Comparison of ENCODE assay signal across 20 mouse cellular contexts in the genomic region with DNA sequence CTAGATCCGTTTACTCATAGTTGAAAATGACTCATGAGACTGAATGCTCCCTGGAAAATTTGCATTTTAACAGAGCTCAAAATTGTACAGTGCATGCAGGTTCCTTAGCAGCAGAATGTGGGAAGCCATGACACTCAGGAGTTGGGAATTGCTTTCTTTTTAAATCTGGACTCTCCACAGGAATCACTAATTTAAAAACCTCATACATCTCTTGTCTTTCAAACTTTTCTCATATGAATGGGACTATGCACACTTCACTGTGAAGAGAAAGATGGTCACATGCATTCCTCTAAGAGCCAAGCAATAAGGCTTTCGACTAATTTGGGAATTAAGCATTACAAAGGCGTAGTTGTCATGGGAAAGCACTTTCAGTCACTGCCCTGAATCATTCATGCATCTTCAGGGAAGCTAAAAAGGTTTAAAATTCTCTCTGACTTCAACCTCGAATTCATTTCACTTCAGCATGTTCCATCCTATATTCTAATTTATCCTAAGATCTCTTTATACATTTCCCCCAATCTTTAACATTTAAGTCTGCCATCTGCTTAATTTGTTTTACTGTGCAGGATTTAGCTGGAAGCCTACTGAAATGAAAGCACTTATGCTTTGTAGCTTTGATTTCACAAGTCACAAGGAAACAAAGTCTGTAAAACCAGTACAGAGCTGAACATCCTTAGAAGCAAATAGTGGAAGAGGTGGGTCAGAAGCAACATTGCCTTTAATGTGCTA.
DNase-seq lines count a peak whose midpoint lies in the region; ATAC-seq and TF ChIP-seq lines count a peak whose summit lies in the region.
"Had no signal": no experiment of that assay in that cellular context is flagged by ENCODE, and none has a peak within 500 bp of the region (broad histone marks: within the 10 kb centered on the region; RNA-seq: fewer than 3 reads in every experiment).

No protein-coding gene starts in this region.

- no peaks in the 10 kb centered on the region for H3K27me3 ChIP-seq in forebrain, postnatal 0 days (ENCODE audit: insufficient read depth, low read length)
- H3K27me3 ChIP-seq in kidney, embryonic 15.5 days = no peaks in the 10 kb centered on the region
- H3K27me3 ChIP-seq: hindbrain, embryonic 13.5 days; intestine, embryonic 15.5 days; liver, embryonic 15.5 days; neural tube, embryonic 15.5 days had no signal

- H3K27ac ChIP-seq in forebrain, postnatal 0 days (ENCODE audit: low read depth, low read length) = no peak overlapping the region
- H3K27ac ChIP-seq in kidney, embryonic 15.5 days = no peak overlapping the region
- H3K27ac ChIP-seq: heart, embryonic 10.5 days; hindbrain, embryonic 13.5 days; intestine, embryonic 15.5 days; liver, embryonic 15.5 days; neural tube, embryonic 15.5 days had no signal

- ATAC-seq in forebrain, postnatal 0 days = peak; percentile 85
- ATAC-seq in kidney, embryonic 15.5 days (replicated peaks; ENCODE audit: low FRiP score) = no peak
- ATAC-seq: intestine, embryonic 15.5 days had no signal

- no peaks in the 10 kb centered on the region for H3K9me3 ChIP-seq in forebrain, postnatal 0 days (ENCODE audit: low read length)
- no peaks in the 10 kb centered on the region for H3K9me3 ChIP-seq in kidney, embryonic 15.5 days (replicated peaks)
- H3K9me3 ChIP-seq: heart, embryonic 10.5 days; hindbrain, embryonic 13.5 days; intestine, embryonic 15.5 days; liver, embryonic 15.5 days; neural tube, embryonic 15.5 days had no signal

- H3K36me3 ChIP-seq in forebrain, postnatal 0 days (ENCODE audit: insufficient read depth) = no peaks in the 10 kb centered on the region
- no peaks in the 10 kb centered on the region for H3K36me3 ChIP-seq in kidney, embryonic 15.5 days
- H3K36me3 ChIP-seq: heart, embryonic 10.5 days; hindbrain, embryonic 13.5 days; intestine, embryonic 15.5 days; liver, embryonic 15.5 days; neural tube, embryonic 15.5 days had no signal

- peak; percentile 4 for DNase-seq in layer of hippocampus, adult 11-12 months (ENCODE audit: low spot score)
- no peak for DNase-seq in layer of hippocampus, adult 8-10 months (ENCODE audit: low spot score in 2 of 2)
- DNase-seq in right cerebral cortex, adult 18-20 months = peak; percentile 53
- no peak for DNase-seq in right cerebral cortex, postnatal 25 days
- peak; percentile 37 for DNase-seq in forebrain, postnatal 0 days
- DNase-seq in spleen, postnatal 10 days (ENCODE audit: low spot score in 2 of 2) = no peak
- DNase-seq: adrenal gland, postnatal 25 days; cerebellum, adult 8-10 months; gastrocnemius, postnatal 36 days; heart, postnatal 10 days; layer of hippocampus, postnatal 36 days; lung, postnatal 10 days; thymus, adult 18-20 months had no signal

- WGBS in forebrain, postnatal 0 days = 21% methylated on average over 4 of the region's 4 CpGs
- WGBS in kidney, embryonic 15.5 days = 70% methylated on average over 4 of the region's 4 CpGs

- H3K9ac ChIP-seq in forebrain, postnatal 0 days = no peak overlapping the region
- H3K9ac ChIP-seq in kidney, embryonic 15.5 days = no peak overlapping the region
- H3K9ac ChIP-seq: hindbrain, embryonic 13.5 days; intestine, embryonic 15.5 days; liver, embryonic 15.5 days; neural tube, embryonic 15.5 days had no signal

- no peak for TF ChIP-seq CTCF in forebrain, postnatal 0 days (IDR thresholded peaks at IDR 0.05; ENCODE audit: low read depth)

- no peak overlapping the region for H3K4me3 ChIP-seq in forebrain, postnatal 0 days (ENCODE audit: low read depth, low read length)
- no peak overlapping the region for H3K4me3 ChIP-seq in kidney, embryonic 15.5 days (replicated peaks)
- H3K4me3 ChIP-seq: heart, embryonic 10.5 days; hindbrain, embryonic 13.5 days; intestine, embryonic 15.5 days; liver, embryonic 15.5 days; myocyte; neural tube, embryonic 15.5 days had no signal

- no peak overlapping the region for H3K4me2 ChIP-seq in forebrain, postnatal 0 days (ENCODE audit: low read depth)
- H3K4me2 ChIP-seq in kidney, embryonic 15.5 days = no peak overlapping the region
- H3K4me2 ChIP-seq: hindbrain, embryonic 13.5 days; intestine, embryonic 15.5 days; liver, embryonic 15.5 days; neural tube, embryonic 15.5 days had no signal

- H3K4me1 ChIP-seq in forebrain, postnatal 0 days (ENCODE audit: insufficient read depth) = no peaks in the 10 kb centered on the region
- no peaks in the 10 kb centered on the region for H3K4me1 ChIP-seq in kidney, embryonic 15.5 days
- H3K4me1 ChIP-seq: heart, embryonic 10.5 days; hindbrain, embryonic 13.5 days; intestine, embryonic 15.5 days; liver, embryonic 15.5 days; neural tube, embryonic 15.5 days had no signal

Comparison
In these comparisons a context has a peak if more than half of its experiments do, and no peak if none do; other contexts are left out.
1. DNase-seq: peak in layer of hippocampus, adult 11-12 months (single experiment), right cerebral cortex, adult 18-20 months (single experiment) and forebrain, postnatal 0 days (single experiment); none in layer of hippocampus, adult 8-10 months (0 of 2), right cerebral cortex, postnatal 25 days (single experiment) and spleen, postnatal 10 days (0 of 2).